Mouse (Mus musculus) stomach, embryonic 16.5 days (tissue): ENCODE results near the gene Ppm1a. TPM values are rescaled to one million over a fixed set of nuclear protein-coding genes. Genes with fewer than 3 reads are reported as not detected.

ENCODE experiments used
- ATAC-seq: fragments of 200-750 bp; cut with Nextera tagmentation; 2 replicates; pipeline ENCODE4 v1.8.0; 2017; ENCODE audit warnings: moderate number of reproducible peaks, moderate TSS enrichment; ENCODE audit not compliant: insufficient read depth, low FRiP score
- H3K27ac ChIP-seq: fragments of 300-500 bp; sonication (generic); 2 replicates; pipeline ENCODE4 v1.5.1; 2014; ENCODE audit warnings: low read length
- H3K27me3 ChIP-seq: fragments of 300-500 bp; sonication (generic); 2 replicates; pipeline ENCODE4 v1.6.1; 2014; ENCODE audit warnings: low read length, control low read depth, mixed read lengths; ENCODE audit not compliant: control insufficient read depth, insufficient read depth
- H3K36me3 ChIP-seq: fragments of 300-500 bp; sonication (generic); 2 replicates; pipeline ENCODE4 v1.6.1; 2014; ENCODE audit warnings: low read length; ENCODE audit not compliant: control insufficient read depth, insufficient read depth
- H3K4me1 ChIP-seq: fragments of 300-500 bp; sonication (generic); 2 replicates; pipeline ENCODE4 v1.6.1; 2014; ENCODE audit warnings: low read length, control low read depth, mixed read lengths; ENCODE audit not compliant: control insufficient read depth, insufficient read depth
- H3K4me2 ChIP-seq: fragments of 300-500 bp; sonication (generic); 2 replicates; pipeline ENCODE4 v1.6.1; 2014; ENCODE audit warnings: low read depth, low read length, mixed read lengths
- H3K4me3 ChIP-seq: fragments of 300-500 bp; sonication (generic); replicated peaks from 2 replicates; pipeline ENCODE4 v1.5.1; 2014; ENCODE audit warnings: mild to moderate bottlenecking, low read length
- H3K9ac ChIP-seq: fragments of 300-500 bp; sonication (generic); 2 replicates; pipeline ENCODE4 v1.6.1; 2014; ENCODE audit warnings: low read length
- H3K9me3 ChIP-seq: fragments of 300-500 bp; sonication (generic); replicated peaks from 2 replicates; pipeline ENCODE4 v1.6.1; 2016; ENCODE audit warnings: low read length, control low read depth; ENCODE audit not compliant: control insufficient read depth
- WGBS: fragments of 180-500 bp; shearing (Covaris S2); extraction: QIAGEN DNeasy Blood & Tissue Kit; methylation state at CpG from one replicate; pipeline ENCODE4 v1.1.7; 2014; 5-methylcytosine and 5-hydroxymethylcytosine counted together
- polyA plus RNA-seq: library from polyadenylated mRNA; unstranded; fragments of >200 nt; fragmentation: Nextera tagmentation; extraction: Ambion mirVana; gene quantifications from 2 replicates; pipeline ENCODE4 v1.2.1, GENCODE M21; 2015

Ppm1a gene
- polyA plus RNA-seq, 1 experiment from 2014 or later, result 22.9 TPM

GRCm38 (mm10) chr12:72843135-72843534 lies 85.9 kb downstream of the Ppm1a start:
- Histone ChIP-seq H3K9me3 (no peaks in the 10 kb centered on the region), H3K36me3 (no peaks in the 10 kb centered on the region), H3K9ac (no peak overlapping the region), H3K4me1 (0 out of 2 replicates have a peak, but pooled peaks cover 5% of the 10 kb centered on the region), H3K4me2 (no peak overlapping the region), H3K27me3 (peaks cover 16% of the 10 kb centered on the region), H3K4me3 (no peak overlapping the region), H3K27ac (no peak overlapping the region)
- no peak for ATAC-seq
- 79% methylated on average over 4 of the region's 4 CpGs for WGBS

GRCm38 (mm10) chr12:72843555-72843954 lies 86.3 kb downstream of the Ppm1a start:
- 0 out of 2 replicates have a peak, but pooled peaks cover 5% of the 10 kb centered on the region for H3K4me1 ChIP-seq
- 71% methylated on average over 4 of the region's 4 CpGs for WGBS
- H3K27ac ChIP-seq, result 0 out of 2 replicates have a peak overlapping the region, but pooled peaks have one; percentile 31
- H3K9ac ChIP-seq, result no peak overlapping the region
- H3K4me2 ChIP-seq, result peak overlapping the region; percentile 38; the same call in 1 of the 2 replicates
- no peaks in the 10 kb centered on the region for H3K36me3 ChIP-seq
- ATAC-seq, result no peak
- 0 out of 2 replicates have a peak overlapping the region, but pooled peaks have one; percentile 4 for H3K4me3 ChIP-seq
- H3K9me3 ChIP-seq, result no peaks in the 10 kb centered on the region
- peaks cover 16% of the 10 kb centered on the region for H3K27me3 ChIP-seq

- no peaks in the 10 kb centered on the region for H3K9me3 ChIP-seq
- no peaks in the 10 kb centered on the region for H3K36me3 ChIP-seq
- peak; percentile 81; the same call in 1 of the 2 replicates for ATAC-seq
- H3K27ac ChIP-seq, result peak overlapping the region; percentile 31; the same call in 1 of the 2 replicates
- peaks cover 17% of the 10 kb centered on the region for H3K27me3 ChIP-seq
- H3K4me2 ChIP-seq, result peak overlapping the region; percentile 38
- peak overlapping the region; percentile 4 for H3K4me3 ChIP-seq
- H3K4me1 ChIP-seq, result 0 out of 2 replicates have a peak, but pooled peaks cover 5% of the 10 kb centered on the region
- peak overlapping the region; percentile 4; the same call in 1 of the 2 replicates for H3K9ac ChIP-seq
- 18% methylated on average over 12 of the region's 12 CpGs for WGBS
These were observed 86.8 kb downstream of the Ppm1a start for GRCm38 (mm10) chr12:72843973-72844620.

GRCm38 (mm10) chr12:72845946-72846345 lies 88.7 kb downstream of the Ppm1a start:
- H3K9me3 ChIP-seq, result no peaks in the 10 kb centered on the region
- H3K36me3 ChIP-seq, result no peaks in the 10 kb centered on the region
- WGBS, result 22% methylated on average over 10 of the region's 10 CpGs
- H3K4me3 ChIP-seq, result no peak overlapping the region
- no peak for ATAC-seq
- peaks cover 20% of the 10 kb centered on the region for H3K27me3 ChIP-seq
- no peak overlapping the region for H3K4me2 ChIP-seq
- no peak overlapping the region for H3K9ac ChIP-seq
- 0 out of 2 replicates have a peak, but pooled peaks cover 5% of the 10 kb centered on the region for H3K4me1 ChIP-seq
- no peak overlapping the region for H3K27ac ChIP-seq

- Histone ChIP-seq H3K4me1 (0 out of 2 replicates have a peak, but pooled peaks cover 5% of the 10 kb centered on the region), H3K9ac (no peak overlapping the region), H3K9me3 (no peaks in the 10 kb centered on the region), H3K4me3 (no peak overlapping the region), H3K27ac (no peak overlapping the region), H3K36me3 (no peaks in the 10 kb centered on the region), H3K27me3 (peaks cover 20% of the 10 kb centered on the region), H3K4me2 (no peak overlapping the region)
- no peak for ATAC-seq
- 27% methylated on average over 7 of the region's 7 CpGs for WGBS
These were observed 90.5 kb downstream of the Ppm1a start for GRCm38 (mm10) chr12:72847725-72848124.

Other genes with a start within 250 kb of the Ppm1a start
- 10.7 and 10.9 TPM in 2 replicates for gene Pcnx4, start 221.1 kb upstream of the Ppm1a start, polyA plus RNA-seq
- gene Gm4756, start 107.8 kb upstream of the Ppm1a start, polyA plus RNA-seq, result not detected in 2 replicates
- 66.2 and 68.3 TPM in 2 replicates for gene Dhrs7, start 92.5 kb upstream of the Ppm1a start, polyA plus RNA-seq
- gene Six6, start 182.4 kb downstream of the Ppm1a start, polyA plus RNA-seq, result not detected in 2 replicates
- gene 4930447C04Rik, start 183.3 kb downstream of the Ppm1a start, polyA plus RNA-seq, result 1.6 and 1.7 TPM in 2 replicates